Mouse (Mus musculus): Measurements from ENCODE around the gene Srgap2.
A peak's percentile ranks its signal among the peaks of the same experiment; 100 is the strongest.

Gene Srgap2

DNA sequence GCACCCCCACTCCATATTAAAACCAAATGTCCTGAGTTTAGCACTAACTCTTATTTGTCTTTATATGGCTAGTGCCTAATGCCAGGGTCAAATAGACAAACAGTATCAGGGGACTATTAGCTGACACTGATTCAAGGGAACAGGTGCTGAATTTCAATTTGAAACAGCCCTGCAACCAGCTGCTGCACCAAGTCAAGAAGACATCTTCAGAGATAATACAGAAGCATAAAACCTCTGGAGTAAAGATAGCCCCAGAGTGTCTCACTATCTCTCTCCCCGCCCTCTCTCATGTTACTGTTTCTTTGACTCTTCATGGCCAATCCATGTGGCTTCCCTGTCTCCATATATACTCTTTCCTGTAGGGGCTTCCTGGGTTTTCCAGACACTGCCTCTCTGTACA, 167.5 kb downstream of the Srgap2 start:
- TF ChIP-seq GATA4 (IDR thresholded peaks at IDR 0.05; ENCODE audit: insufficient replicate concordance, low read length), result no peak

DNA sequence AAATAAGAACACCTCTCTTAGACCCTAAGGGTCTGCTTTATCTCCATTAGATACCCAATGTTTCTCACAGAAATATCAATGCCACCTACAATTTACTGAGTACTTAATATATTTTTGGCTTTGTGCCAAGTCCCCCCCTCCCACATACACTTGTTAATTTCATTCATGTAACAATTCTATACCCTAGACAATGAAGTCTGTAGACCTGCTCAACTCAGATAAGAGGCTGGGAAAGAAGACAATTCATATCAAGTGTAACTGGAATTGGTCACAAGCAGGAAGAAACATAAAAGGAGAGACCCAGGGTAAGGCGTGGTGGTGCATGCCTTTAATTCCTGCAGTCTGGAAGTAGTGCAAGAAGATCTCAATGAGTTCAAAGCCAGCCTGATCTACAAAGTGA, 169.9 kb downstream of the Srgap2 start:
- TF ChIP-seq GATA4 (IDR thresholded peaks at IDR 0.05; ENCODE audit: insufficient replicate concordance, low read length), result no peak

DNA sequence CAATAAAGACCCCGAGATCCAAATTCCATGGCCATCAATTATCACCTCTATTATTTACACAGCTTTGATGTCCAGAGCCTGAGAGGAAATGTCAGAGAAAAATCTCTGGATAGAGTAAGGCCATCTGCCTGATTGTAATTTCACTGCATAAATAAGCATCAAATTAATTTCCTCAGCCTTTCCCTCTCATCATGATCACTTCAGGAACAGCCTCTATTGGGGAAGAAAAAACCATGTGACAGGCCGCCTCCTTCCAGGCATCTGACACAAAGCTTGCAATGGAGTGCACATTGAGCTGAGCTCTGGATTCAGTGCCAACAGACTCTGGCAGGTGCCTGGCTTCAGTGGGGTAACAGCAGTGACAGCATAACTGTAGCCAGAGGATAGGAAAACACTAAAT, 175.7 kb downstream of the Srgap2 start:
- TF ChIP-seq GATA4 (IDR thresholded peaks at IDR 0.05; ENCODE audit: insufficient replicate concordance, low read length), result no peak

DNA sequence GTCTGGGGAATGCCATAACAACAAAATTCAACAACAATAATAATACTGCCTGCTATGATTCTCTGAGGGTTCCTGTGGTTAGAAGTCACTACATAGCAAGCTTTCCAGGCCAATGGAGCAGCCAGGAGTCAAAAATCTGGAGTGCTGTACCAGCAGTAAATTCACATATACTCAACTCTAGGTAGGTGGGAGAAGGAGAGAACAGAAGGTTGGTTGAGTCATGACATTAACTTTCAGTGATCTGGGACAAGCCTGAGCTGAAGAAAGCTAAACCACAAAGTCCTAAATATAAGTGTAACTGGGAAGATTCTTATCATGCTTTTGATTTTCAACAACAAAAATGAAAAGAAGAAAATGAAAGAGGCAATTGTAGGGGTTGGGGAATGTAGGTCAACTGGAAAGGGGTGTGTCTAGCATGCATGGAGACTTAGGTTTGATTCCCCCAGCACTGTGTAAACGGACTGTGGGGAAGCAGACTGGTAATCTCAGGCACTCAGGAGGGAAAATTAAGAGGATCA, 177.1 kb downstream of the Srgap2 start:
- no peak for TF ChIP-seq GATA4 (IDR thresholded peaks at IDR 0.05; ENCODE audit: insufficient replicate concordance, low read length)

DNA sequence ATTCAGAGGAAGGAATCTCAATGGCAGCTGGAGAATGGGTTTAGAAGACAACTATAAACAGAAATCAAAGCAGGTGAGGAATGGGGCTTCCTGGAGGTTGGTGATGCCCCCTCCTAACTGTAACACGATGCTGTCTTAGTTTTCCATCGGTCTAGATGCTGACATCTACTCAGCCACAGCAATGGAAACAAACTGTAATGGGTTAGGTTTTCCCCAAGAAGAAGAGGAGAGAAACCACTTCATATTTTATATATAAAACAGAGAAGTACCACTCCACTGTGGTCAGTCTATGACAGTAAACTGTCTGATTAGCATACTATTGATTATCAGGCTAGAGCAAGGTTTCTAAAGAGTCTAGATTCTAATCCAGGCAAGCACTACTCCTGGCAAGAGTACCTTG, 179.4 kb downstream of the Srgap2 start:
- TF ChIP-seq GATA4 (IDR thresholded peaks at IDR 0.05; ENCODE audit: insufficient replicate concordance, low read length), result no peak

DNA sequence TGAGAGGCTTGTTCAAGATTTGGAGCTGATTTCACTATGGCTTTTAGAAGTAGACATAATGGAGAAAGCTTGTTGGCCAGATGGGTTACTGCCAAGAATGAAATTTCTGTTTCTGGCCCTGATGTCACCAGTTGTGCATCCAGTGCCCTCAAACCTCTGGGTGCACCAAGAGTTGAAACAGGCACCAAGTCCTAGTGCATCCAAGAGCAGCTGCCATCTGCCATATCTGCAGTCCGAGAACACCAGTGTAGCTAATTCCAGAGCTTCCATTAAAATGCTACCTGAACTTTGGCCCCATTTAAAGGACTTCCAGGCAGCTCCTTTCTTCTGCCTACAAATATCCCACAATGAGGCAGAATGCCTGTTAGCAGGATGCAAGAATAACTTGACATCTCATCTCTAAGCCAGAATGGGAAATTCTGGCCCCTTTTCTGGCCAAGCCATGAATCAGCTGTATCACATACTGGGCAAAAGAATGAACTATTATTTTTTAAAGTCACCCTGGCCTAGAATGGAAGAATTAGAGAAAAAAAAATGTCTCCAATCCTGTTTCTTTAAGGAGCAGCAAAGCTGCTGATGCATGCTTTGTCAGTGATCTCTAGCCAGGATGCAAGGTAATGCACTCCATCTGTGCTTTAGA, 180.1 kb downstream of the Srgap2 start:
- no peak for TF ChIP-seq GATA4 (IDR thresholded peaks at IDR 0.05; ENCODE audit: insufficient replicate concordance, low read length)

DNA sequence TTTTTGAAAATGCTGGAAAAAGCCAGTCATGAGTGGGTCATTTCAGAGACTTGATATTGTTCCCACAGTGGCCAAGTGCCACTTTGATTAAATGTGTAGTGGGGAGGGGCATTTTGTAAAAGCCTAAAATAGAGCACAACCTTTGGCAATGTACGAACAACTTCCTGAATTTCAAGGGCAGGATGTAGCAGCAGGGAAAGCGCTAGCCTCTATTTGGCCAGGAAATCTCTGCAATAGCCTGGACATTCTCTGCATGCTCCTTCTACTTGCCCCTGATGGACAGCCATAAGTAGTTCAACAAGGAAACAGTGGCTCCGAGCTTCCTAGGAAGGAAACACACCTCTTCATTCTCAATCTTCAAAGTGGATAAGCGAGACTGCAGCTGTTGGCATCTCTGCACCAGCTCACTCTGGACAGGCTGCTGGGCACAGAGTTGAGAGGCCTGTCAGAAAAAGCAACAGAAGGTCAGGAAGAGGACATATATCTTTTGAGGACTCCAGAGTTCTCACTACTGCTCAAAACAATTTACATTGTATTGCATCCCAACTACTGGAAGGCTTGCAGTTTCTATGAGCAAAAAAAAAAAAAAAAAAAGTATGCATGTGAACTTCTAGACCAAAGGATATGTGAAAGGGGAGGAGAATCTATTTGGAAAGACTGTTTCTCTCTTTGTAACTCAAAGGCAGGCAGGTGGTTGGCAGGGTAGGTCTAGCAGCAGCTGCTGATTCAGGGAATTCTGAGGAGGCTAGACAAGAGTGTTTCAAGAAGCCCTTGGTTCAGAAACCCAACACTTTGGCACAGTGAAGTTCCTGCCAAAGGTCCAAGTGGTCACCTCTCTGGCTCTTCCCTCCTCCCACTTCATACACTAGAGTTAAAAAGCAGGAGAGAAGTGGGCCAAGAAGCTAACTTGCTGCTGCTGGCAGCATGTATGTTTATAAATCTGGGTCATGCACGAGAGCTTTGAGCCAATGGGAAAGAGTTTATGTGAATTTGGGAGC, 181.4 kb downstream of the Srgap2 start:
- peak; percentile 78; the same call in 1 of the 2 replicates for TF ChIP-seq GATA4 (IDR thresholded peaks at IDR 0.05; ENCODE audit: insufficient replicate concordance, low read length)

DNA sequence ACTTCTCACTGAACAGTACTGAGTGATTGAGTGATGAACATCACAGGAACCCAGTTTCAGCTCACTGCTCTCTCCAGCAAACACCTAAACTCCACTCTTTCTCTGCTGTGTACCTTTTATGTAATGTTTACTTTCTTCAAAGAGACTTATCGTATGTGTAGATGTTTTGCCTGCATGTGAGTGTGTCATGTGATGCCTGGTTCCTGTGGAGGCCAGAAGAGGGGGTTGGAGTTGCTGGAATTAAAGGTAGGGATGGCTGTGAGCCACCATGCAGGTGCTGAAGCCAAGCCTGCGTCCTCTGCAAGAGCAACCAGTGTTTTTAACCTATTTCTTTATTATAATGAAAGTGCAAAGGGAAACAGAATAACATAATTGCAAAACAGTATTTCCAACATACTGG, 182.5 kb downstream of the Srgap2 start:
- TF ChIP-seq GATA4 (IDR thresholded peaks at IDR 0.05; ENCODE audit: insufficient replicate concordance, low read length), result no peak

DNA sequence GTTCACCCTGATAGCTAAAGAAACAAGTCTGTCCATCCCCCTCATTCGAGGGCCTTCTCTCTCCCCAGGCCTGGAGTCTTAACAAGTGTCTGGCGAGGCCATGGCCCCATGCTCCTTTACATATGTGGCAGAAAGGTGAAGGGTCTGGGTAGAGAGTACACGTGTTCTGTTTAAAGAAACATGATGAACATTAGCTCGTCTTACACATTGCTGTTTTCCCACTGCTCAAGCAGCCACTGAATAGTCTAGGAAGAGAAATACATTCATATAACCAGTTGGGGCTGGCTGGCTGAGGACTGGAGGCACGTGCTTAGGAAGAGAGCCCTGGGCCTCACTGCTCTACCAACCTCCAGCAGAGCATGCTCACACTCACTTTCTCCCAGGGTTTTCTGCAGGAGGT, 191.1 kb downstream of the Srgap2 start:
- no peak for TF ChIP-seq GATA4 (IDR thresholded peaks at IDR 0.05; ENCODE audit: insufficient replicate concordance, low read length)

DNA sequence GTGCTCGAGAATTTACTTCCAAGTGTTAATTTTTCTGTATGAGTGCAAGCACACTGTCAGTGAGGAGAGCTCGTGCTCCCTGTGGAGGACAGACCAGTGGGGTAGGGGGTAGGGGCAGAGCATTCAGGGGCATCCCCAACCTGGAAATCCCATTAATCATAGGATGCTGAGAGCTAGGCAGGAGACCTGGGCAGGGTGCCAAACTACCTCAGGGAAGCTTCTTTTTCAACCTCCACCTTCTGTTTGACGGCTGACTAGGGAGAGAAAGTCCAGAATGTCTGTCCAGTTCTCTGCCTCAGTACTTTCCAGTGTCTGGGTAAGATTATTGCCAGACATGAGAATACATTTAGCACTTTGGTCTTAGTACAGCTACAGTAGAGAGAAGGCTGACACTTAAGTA, 191.5 kb downstream of the Srgap2 start:
- TF ChIP-seq GATA4 (IDR thresholded peaks at IDR 0.05; ENCODE audit: insufficient replicate concordance, low read length), result no peak

DNA sequence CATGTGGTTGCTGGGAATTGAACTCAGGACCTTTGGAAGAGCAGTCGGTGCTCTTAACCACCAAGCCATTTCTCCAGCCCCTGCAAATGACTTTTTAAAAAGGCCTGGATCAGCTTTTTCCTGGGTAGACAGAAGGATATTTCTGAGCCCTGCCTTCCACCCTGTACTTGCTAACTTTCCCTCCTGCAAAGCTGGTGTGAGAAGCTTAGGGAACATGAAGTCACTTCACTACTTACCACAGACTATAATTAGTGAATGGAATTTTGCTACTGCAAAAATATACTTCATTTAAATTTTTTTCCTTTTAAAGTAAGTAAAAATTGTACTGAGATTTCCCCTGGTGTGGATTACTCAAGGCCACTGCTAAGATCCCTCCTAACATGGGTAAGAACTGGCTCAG, 196.0 kb downstream of the Srgap2 start:
- TF ChIP-seq GATA4 (IDR thresholded peaks at IDR 0.05; ENCODE audit: insufficient replicate concordance, low read length), result no peak

DNA sequence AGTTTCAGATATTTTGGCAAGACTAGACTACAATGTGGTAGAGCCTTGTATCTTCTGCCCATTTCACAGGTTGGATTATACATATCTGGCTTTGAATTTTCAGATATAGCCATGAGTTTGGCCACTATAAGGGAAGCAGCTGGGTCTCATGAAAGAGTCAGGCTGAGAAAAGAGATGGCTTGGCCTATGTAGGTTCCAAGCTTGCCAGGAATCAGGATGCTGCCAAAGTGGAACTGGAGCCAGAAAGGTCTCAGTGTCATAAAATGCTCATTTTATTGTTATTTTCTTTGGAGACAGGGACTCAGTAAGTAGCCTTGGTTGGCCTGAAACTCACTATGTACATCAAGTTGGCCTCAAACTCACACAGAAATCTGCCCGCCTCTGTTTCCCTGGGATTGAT, 200.0 kb downstream of the Srgap2 start:
- TF ChIP-seq GATA4 (IDR thresholded peaks at IDR 0.05; ENCODE audit: insufficient replicate concordance, low read length), result no peak

DNA sequence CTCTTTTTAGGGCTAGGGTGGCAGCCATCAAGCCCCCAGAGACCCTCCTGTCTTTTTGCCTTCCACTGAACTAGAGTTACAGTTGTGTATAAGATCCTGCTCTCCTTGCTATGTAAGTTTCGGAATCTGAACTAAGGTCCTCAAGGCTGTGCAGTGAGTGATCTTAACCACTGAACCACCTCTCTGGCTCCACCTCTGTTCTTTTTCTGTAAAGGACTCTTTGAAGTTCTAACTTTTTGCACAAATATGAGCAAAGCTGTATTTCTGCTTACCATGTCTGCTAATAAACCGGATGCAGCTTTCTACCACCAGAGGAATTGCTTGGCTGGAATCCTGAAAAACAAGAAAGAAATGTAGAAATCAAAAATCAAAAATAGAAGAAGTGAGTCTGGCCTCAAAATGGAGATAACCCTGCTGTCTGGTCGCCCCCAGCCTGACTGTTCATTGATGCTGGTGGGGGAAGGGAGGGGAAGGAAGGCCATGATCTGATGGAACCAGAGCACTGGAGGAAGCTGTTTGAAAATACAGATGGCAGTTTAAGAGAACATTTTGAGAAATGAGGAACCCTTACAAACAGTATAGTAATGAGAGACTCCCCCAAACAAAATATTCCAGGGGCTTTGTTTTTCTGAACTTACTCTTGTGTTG, 202.2 kb downstream of the Srgap2 start:
- TF ChIP-seq GATA4 (IDR thresholded peaks at IDR 0.05; ENCODE audit: insufficient replicate concordance, low read length), result no peak

DNA sequence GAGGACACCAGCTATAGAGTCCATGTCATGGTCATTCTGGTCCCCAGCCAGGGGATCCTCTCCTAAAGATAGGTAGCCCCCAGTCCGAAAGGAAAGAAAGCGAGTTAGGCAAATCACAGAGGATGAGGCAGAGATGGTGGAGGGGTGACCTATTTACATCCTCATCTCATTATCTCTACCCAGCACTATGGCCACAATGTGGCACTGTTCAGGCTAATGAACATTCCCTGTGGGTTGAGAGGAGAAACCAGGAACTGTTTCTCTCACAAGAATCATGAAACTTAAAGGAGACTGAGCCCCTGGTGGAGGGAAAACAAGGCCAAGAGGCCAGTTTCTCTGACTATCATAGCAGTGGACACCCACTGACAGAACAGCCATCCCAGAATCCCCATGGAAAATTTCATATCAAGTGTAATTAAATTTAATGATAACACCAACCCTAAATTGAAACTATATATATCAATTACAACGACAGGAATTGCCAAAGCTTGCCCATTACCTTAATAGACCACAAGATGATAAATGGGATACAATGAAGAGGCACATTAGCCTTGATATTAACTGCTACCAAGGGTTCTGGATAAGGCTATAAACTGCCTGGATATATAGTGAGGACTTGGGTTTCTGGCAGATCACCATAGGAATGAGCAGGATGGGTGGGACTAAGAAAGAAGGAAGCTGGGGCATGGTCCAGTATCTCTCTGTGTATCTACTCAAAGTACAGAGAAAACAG, 207.4 kb downstream of the Srgap2 start:
- no peak for TF ChIP-seq GATA4 (IDR thresholded peaks at IDR 0.05; ENCODE audit: insufficient replicate concordance, low read length)

DNA sequence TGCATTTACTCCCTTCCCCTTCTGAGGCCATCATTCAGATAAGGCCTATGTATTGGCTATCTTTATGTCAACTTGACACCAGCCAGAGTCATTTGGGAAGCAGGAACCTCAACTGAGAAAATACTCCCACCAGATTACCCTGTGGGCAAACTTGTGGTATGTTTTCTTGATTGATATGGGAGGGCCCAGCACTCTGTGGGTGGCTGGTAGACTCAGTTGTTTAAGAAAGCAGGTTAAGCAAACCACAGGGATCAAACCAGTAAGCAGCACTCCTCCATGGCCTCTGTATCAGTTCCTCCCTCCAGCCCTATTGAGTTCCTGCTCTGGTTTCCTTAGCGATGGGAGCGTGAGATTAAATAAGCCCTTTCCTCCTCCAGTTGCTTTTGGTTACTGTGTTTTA, 208.8 kb downstream of the Srgap2 start:
- TF ChIP-seq GATA4 (IDR thresholded peaks at IDR 0.05; ENCODE audit: insufficient replicate concordance, low read length), result no peak

All from liver, adult (tissue).